Mouse (Mus musculus): ENCODE data around the gene Bbs1.

- peak; percentile 65; the same call in 1 of the 2 replicates for TF ChIP-seq POLR2A (IDR thresholded peaks at IDR 0.05; ENCODE audit: borderline replicate concordance, insufficient read depth, low read length)
- TF ChIP-seq CTCF (IDR thresholded peaks at IDR 0.05; ENCODE audit: borderline replicate concordance, insufficient read depth, low read depth, low read length), result no peak
Observed at GRCm38 (mm10) chr19:4905979-4906794, at the start of gene Bbs1.
